Mouse (Mus musculus) kidney, adult 2 months (tissue): ENCODE measurements at regions not wholly inside any gene's neighbourhood (a gene's known extent, or its start where the extent isn't known, plus 50 kb on each side); places are given as distances from the start of the nearest gene placed in this dataset.

Source experiments
- DNase-seq: peaks from one replicate; pipeline ENCODE4 v3.0.0; 2021
- H3K27ac ChIP-seq: fragments of 200-500 bp; 2 replicates; pipeline ENCODE4 v1.5.1; 2012; ENCODE audit warnings: low read depth, low read length, control low read depth, inconsistent platforms; ENCODE audit not compliant: insufficient read depth
- H3K27me3 ChIP-seq: fragments of 200-500 bp; replicated peaks from 2 replicates; pipeline ENCODE4 v1.6.1; 2012; ENCODE audit warnings: mild to moderate bottlenecking, moderate library complexity, low read length, inconsistent platforms; ENCODE audit not compliant: control insufficient read depth, insufficient read depth
- H3K36me3 ChIP-seq: fragments of 200-500 bp; 2 replicates; pipeline ENCODE4 v1.6.1; 2012; ENCODE audit warnings: mild to moderate bottlenecking, moderate library complexity, low read length, inconsistent platforms; ENCODE audit not compliant: control insufficient read depth, insufficient read depth
- H3K4me1 ChIP-seq: fragments of 200-500 bp; 2 replicates; pipeline ENCODE4 v1.6.1; 2011; ENCODE audit warnings: low read length; ENCODE audit not compliant: control insufficient read depth, insufficient read depth
- H3K4me3 ChIP-seq: fragments of 200-500 bp; 2 replicates; pipeline ENCODE4 v1.5.1; 2011; ENCODE audit warnings: mild to moderate bottlenecking, low read depth, low read length, control low read depth; ENCODE audit not compliant: insufficient read depth
- CTCF ChIP-seq: fragments of 200-500 bp; conservative IDR thresholded peaks from 2 replicates; pipeline ENCODE4 v1.5.1; 2011; ENCODE audit warnings: low read depth, mild to moderate bottlenecking, control low read depth, low read length, moderate library complexity, mixed read lengths; ENCODE audit not compliant: insufficient read depth, insufficient read length
- POLR2A ChIP-seq: fragments of 200-500 bp; IDR thresholded peaks from one replicate; pipeline ENCODE4 v1.6.1; 2011; ENCODE audit warnings: low read depth, low read length, control low read depth
- WGBS: fragments of 180-500 bp; shearing (Covaris S2); methylation state at CpG from one replicate; pipeline ENCODE4 v1.1.7; 2018; 5-methylcytosine and 5-hydroxymethylcytosine counted together

DNA sequence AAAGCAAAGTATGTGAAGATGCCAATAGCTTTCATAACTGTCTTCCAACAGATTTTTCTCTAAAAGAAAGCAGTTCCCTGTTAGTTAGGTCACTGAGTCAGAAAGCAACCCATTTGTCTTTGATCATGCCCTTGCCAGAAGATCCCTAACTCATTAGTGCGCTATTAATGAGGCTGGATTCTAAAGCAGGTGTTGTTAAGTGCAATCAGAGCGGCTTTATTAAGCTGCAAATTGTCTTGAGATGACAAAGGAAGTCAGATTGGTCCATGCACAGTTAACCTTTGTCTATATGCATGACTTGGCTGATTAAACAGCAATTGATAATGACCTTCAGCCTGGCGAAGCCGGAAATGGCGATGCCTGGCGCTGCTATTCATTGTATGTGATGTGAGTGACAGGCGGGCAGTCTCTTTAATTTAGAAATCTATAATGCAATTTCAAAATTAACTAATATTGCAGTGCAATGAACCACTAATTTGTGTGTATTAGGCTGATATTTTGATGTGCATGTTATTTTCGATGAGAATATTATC is 183.4 kb downstream of the Rnd3 start:
- TF ChIP-seq POLR2A = no peak
- TF ChIP-seq CTCF = no peak
- Histone ChIP-seq H3K36me3 (no peaks in the 10 kb centered on the region), H3K4me1 (peaks cover 18% of the 10 kb centered on the region), H3K27ac (no peak overlapping the region), H3K4me3 (no peak overlapping the region), H3K27me3 (no peaks in the 10 kb centered on the region)
- WGBS = 79% methylated on average over 8 of the region's 8 CpGs
- no peak for DNase-seq

DNA sequence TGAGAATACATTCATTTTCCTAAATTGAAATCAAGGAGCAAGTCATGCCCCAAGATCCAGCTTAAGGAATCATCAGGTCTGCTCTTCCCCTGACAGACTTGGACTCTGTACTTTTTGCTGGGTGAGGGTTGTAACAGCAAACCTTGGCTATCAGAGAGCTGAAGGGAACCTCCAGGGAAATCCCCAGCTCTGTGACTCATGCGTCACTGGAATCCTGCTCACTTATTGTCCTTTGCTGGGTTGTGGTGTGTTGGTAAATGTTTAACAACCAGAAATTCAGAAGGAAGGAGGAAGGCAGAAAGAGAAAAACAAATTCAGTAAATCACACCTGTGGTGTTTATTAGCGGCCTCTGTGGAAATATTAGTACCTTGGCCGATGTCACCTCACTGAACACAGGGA is 184.8 kb downstream of the Rnd3 start:
- WGBS = 22% methylated on average over 3 of the region's 3 CpGs
- DNase-seq = peak; percentile 78
- Histone ChIP-seq H3K4me1 (peaks cover 18% of the 10 kb centered on the region), H3K27me3 (no peaks in the 10 kb centered on the region; the same call in 1 of the 2 replicates), H3K27ac (peak overlapping the region; percentile 38; the same call in 1 of the 2 replicates), H3K36me3 (no peaks in the 10 kb centered on the region), H3K4me3 (no peak overlapping the region)
- TF ChIP-seq CTCF (no peak), POLR2A (no peak)

DNA sequence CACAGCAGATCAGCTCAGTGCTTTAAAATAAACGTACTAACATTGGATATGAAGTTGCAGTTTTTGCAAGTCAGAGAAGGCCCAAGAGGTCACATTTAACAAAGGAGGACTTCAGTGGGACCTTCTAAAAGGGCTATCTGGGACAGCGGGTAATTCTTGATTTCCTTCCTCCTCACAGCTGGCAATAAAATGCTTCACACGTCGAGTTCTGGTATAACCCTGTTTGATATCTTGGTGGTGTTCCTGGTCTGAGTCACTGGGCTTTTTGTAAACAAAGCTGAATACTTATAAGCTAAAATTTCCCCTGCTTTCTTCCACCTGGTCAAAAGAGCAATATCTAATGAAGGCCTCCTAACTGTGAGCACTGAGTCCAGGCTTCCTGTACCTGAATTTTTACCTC is 187.9 kb downstream of the Rnd3 start:
- H3K27me3 ChIP-seq = no peaks in the 10 kb centered on the region; the same call in 1 of the 2 replicates
- no peaks in the 10 kb centered on the region for H3K36me3 ChIP-seq
- no peak overlapping the region for H3K27ac ChIP-seq
- H3K4me3 ChIP-seq = no peak overlapping the region
- DNase-seq = no peak
- 47% methylated on average over 4 of the region's 4 CpGs for WGBS
- H3K4me1 ChIP-seq = peaks cover 7% of the 10 kb centered on the region; the same call in 1 of the 2 replicates
- TF ChIP-seq CTCF (no peak), POLR2A (no peak)

DNA sequence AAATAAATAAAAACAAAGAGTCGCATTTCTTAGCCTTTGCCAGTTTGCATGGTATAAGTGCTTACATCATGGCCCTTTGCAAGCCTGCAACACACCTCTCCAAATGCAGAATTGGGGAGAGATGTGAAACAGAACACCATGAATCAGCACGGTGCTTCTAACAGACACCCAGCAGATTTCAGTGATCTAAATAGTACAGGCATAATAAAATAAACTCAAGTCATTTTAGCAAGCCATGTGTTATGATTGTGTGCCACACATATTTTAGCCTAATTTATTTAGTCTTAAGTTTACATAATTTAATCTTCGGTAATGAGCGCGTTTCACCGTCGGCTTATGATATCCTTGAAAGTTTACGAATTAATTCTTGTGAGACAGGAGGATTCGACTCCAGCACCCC is 189.6 kb downstream of the Rnd3 start:
- DNase-seq = no peak
- TF ChIP-seq CTCF (no peak), POLR2A (no peak)
- Histone ChIP-seq H3K27ac (no peak overlapping the region), H3K27me3 (no peaks in the 10 kb centered on the region; the same call in 1 of the 2 replicates), H3K36me3 (no peaks in the 10 kb centered on the region), H3K4me3 (no peak overlapping the region), H3K4me1 (peaks cover 6% of the 10 kb centered on the region; the same call in 1 of the 2 replicates)
- WGBS = 94% methylated on average over 9 of the region's 9 CpGs

DNA sequence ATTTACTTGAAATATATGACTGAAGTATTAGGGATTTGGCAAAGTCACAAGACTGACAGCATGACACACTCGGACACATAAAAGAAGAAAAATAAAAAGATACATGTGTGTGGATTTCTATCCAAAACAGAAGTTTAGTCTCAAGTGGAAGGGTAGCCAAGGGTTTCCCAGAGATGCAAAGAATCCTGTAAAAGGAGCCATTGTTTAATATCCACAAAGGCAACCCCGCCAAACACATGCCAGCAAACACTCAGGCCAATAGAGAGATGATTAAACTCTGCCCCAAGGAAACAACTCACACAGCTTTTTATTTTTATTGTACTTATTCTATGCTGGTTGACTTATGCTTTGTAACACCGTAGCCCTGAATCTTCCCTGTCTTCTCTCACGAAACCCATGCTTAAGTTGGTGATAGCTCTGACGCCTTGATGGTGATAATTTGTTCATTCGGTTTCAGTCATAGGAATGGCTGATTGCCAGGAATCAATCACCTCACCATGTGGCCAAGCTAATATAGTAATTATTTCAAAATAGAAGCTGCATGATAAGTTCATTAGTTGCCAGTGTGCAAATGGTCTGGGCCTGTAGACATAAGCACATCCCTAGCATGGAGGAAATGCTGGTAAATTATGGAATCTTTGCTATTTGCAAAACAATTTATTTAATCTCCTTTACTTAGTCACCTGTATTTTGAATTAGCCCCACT is 194.4 kb downstream of the Rnd3 start:
- TF ChIP-seq CTCF = no peak
- no peak for TF ChIP-seq POLR2A
- Histone ChIP-seq H3K27ac (no peak overlapping the region), H3K4me1 (no peaks in the 10 kb centered on the region), H3K27me3 (no peaks in the 10 kb centered on the region), H3K36me3 (no peaks in the 10 kb centered on the region), H3K4me3 (no peak overlapping the region)
- DNase-seq = no peak
- 87% methylated on average over 6 of the region's 6 CpGs for WGBS

DNA sequence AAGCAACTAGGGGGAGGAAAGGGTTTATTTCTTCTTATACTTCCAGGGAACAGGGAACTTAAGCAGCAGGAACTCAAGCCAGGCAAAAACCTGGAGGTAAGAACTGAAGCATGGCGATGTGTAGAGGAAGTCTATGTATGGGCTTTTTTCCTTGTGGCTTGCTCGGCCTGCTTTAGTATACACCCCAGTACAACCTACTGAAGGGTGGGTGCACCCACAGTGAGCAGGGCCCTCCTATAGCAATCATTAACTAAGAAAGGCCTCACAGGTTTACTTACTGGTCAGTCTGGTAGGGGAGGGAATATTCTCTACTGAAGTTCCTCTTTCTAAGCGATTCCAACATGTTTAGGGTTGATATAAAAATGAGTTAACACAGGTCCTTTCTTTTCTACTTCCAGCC is 197.9 kb downstream of the Rnd3 start:
- WGBS = 63% methylated on average over 3 of the region's 3 CpGs
- TF ChIP-seq CTCF = no peak
- no peak for TF ChIP-seq POLR2A

DNA sequence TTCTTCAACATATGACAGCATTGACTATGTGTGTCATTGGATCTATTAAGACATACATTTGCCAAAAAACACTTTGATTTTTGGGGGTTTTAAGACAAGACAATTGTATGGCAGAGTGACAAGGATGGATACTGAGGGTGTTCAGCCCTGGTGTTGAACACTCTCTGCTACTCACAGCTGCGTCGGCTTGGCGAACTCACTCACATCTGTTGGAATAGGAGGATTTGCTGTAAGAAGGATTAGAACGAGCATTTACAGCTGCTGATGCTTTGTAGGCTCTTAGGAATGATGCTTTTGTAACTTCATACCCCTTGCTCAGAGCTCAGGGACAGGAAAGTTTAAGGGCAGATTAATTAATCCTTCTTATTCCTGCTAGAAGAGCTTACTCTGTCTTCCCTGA is 199.2 kb downstream of the Rnd3 start:
- WGBS = 86% methylated on average over 4 of the region's 4 CpGs
- H3K4me1 ChIP-seq = no peaks in the 10 kb centered on the region
- no peaks in the 10 kb centered on the region for H3K36me3 ChIP-seq
- H3K4me3 ChIP-seq = no peak overlapping the region
- TF ChIP-seq CTCF = no peak
- TF ChIP-seq POLR2A = no peak
- H3K27ac ChIP-seq = no peak overlapping the region
- H3K27me3 ChIP-seq = no peaks in the 10 kb centered on the region
- no peak for DNase-seq

More for the DNA sequence above, 197.9 kb downstream of the Rnd3 start:
- DNase-seq = no peak
- Histone ChIP-seq H3K27ac (no peak overlapping the region), H3K27me3 (no peaks in the 10 kb centered on the region), H3K4me3 (no peak overlapping the region), H3K36me3 (no peaks in the 10 kb centered on the region), H3K4me1 (no peaks in the 10 kb centered on the region)

DNA sequence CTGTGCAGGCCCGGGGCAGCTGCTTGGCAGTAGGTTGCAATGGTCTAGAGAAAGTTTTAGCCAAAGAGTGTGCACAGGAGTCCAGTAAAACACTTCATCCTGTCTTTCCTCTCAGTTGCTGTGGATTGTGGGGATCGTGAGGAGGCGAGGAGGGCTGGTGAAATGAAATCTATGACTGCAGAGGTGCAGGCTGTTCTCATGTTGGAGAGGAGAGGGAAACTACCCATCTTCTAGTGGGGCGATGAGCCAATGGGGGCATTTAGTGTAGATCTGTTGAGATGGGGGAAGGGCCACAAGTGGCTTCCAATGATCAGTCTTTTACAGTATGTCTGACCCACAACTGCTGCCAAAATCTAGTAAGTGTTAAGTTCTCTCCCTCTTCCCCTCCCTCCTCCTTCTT is 203.4 kb downstream of the Rnd3 start:
- no peaks in the 10 kb centered on the region for H3K36me3 ChIP-seq
- H3K27me3 ChIP-seq = no peaks in the 10 kb centered on the region
- no peak overlapping the region for H3K4me3 ChIP-seq
- H3K4me1 ChIP-seq = no peaks in the 10 kb centered on the region
- no peak for TF ChIP-seq CTCF
- TF ChIP-seq POLR2A = no peak
- WGBS = 85% methylated on average over 4 of the region's 4 CpGs
- no peak overlapping the region for H3K27ac ChIP-seq
- DNase-seq = no peak
